Mouse (Mus musculus): ENCODE data around the gene Cep295nl. TPM values are rescaled to one million over a fixed set of nuclear protein-coding genes. Genes with fewer than 3 reads are reported as not detected.

Cep295nl gene
- polyA plus RNA-seq, 1 experiment from 2014 or later, result 0.40 TPM

DNA sequence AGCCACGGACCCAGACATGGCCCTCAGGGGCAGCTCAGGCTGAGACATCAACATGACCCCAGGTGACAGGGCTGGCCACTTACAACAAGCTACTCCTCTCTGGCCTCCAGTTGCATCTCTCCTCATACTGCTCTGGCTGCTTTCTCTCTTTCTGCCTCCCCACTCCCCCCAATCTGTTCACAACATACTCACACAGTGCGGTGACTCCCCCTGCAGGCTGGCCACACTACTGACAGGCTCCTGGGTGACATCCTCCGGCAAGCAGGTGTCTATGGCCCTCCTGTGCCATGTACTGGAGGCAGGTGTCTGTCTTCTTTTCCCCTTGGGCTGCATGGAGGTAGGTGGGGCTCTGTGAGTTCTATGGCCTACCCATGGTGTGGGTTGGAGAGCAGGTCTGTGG, 44.3 kb downstream of the Cep295nl start:
- WGBS, result 90% methylated on average over 3 of the region's 3 CpGs
- DNase-seq (ENCODE audit: low spot score, missing footprints) (no peak), ATAC-seq (ENCODE audit: low FRiP score) (no peak)
- Histone ChIP-seq H3K4me3 (ENCODE audit: low read depth, low read length) (no peak overlapping the region), H3K36me3 (ENCODE audit: control insufficient read depth, insufficient read depth, low read length) (no peaks in the 10 kb centered on the region), H3K9ac (ENCODE audit: low read length) (no peak overlapping the region), H3K4me2 (no peak overlapping the region), H3K9me3 (ENCODE audit: control insufficient read depth, low read length) (no peaks in the 10 kb centered on the region), H3K27me3 (ENCODE audit: control insufficient read depth, insufficient read depth, low read length) (no peaks in the 10 kb centered on the region), H3K27ac (ENCODE audit: low read depth, low read length) (no peak overlapping the region), H3K4me1 (ENCODE audit: control insufficient read depth, insufficient read depth, low read length) (no peaks in the 10 kb centered on the region)

DNA sequence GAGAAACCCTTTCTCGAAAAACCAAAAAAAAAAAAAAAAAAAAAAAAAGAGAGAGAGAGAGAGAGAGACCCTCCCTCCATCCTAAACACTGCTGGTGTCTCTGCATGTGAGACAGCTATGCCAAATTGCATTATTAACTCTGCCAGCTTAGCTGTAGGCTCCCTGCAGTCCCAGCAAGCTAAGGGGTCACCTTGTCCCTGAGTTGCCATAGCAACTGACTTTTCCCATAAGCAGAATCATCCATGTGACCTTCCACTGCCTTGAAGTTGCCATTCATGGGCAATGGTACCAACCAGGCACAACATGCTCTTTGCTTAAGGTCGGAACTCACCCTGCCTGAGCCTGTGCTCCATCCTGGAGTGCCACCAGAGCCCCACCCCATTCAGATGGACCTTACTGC, 47.3 kb downstream of the Cep295nl start:
- H3K27ac ChIP-seq (ENCODE audit: low read depth, low read length), result no peak overlapping the region
- peaks cover 9% of the 10 kb centered on the region for H3K4me1 ChIP-seq (ENCODE audit: control insufficient read depth, insufficient read depth, low read length)
- no peak overlapping the region for H3K4me3 ChIP-seq (ENCODE audit: low read depth, low read length)
- no peaks in the 10 kb centered on the region for H3K9me3 ChIP-seq (ENCODE audit: control insufficient read depth, low read length)
- no peak for DNase-seq (ENCODE audit: low spot score, missing footprints)
- no peak overlapping the region for H3K4me2 ChIP-seq
- no peak overlapping the region for H3K9ac ChIP-seq (ENCODE audit: low read length)
- WGBS, result 94% methylated on average over 2 of the region's 2 CpGs
- H3K36me3 ChIP-seq (ENCODE audit: control insufficient read depth, insufficient read depth, low read length), result no peaks in the 10 kb centered on the region
- no peaks in the 10 kb centered on the region for H3K27me3 ChIP-seq (ENCODE audit: control insufficient read depth, insufficient read depth, low read length)
- ATAC-seq (ENCODE audit: low FRiP score), result no peak

DNA sequence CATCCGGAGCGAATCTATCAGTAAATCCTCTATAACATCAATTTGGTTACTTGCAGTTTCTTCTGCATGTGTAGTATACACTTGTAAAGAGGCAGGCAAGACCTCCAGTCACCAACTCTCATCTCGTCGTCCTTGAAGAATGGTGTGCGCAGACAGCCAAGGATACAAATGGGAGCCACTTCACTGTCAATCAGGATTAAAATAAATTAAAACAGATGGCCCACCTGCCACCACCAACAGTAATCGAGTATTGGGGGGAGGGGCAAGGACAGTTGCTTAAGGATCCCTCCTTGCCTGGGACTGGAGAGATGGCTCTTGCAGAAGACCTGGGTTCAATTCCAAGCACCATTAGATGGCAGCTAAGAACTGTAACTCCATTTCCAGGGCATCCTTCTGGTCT, 49.6 kb downstream of the Cep295nl start:
- H3K9ac ChIP-seq (ENCODE audit: low read length), result no peak overlapping the region
- H3K27ac ChIP-seq (ENCODE audit: low read depth, low read length), result no peak overlapping the region
- no peak for DNase-seq (ENCODE audit: low spot score, missing footprints)
- H3K4me3 ChIP-seq (ENCODE audit: low read depth, low read length), result no peak overlapping the region
- no peak for ATAC-seq (ENCODE audit: low FRiP score)
- WGBS, result 69% methylated on average over 6 of the region's 6 CpGs
- no peak overlapping the region for H3K4me2 ChIP-seq
- peaks cover 17% of the 10 kb centered on the region for H3K4me1 ChIP-seq (ENCODE audit: control insufficient read depth, insufficient read depth, low read length)
- no peaks in the 10 kb centered on the region for H3K36me3 ChIP-seq (ENCODE audit: control insufficient read depth, insufficient read depth, low read length)
- no peaks in the 10 kb centered on the region for H3K27me3 ChIP-seq (ENCODE audit: control insufficient read depth, insufficient read depth, low read length)
- no peaks in the 10 kb centered on the region for H3K9me3 ChIP-seq (ENCODE audit: control insufficient read depth, low read length)

DNA sequence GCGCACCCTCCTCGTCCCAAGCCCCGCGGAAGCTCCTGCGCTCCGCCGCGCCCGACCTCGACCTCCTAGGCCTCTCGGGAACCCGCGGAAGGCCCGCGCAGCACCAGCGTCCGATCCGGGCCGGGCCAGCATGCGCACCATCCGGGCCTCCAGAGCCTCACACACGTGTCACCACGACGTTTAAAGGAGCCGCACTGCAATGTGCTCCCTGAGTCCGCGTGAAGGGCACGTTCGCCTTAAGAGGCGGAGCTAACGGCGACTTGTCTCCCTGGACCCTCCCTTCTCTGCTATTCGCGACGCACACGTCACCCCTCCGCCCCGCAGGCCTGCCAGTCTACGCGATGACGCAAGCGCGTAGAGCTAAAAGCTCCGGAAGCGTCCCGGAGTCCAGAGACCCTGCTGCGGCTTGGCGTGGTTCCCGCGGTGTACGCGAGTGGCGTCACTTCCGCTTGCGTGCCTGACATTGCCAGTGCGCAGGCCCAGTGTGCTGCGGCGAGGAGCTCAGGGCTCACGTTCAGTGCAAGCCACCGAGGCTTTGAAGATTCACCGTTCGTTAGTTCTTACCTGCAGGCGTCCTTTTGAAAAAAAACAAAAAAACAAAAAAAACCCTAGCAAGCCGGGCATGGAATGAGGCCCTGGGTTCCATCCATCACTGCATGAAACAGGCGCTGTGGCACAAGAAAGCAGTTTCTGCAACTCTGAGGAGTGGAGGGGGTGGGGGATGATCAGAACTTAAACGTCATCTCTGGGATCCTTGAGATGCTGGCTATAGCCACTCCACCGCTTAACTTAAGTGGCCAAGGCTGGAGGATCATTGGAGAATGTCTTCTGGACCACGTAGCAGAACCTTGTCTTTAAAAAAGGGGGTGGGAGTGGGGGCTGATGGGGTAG, 52.1 kb downstream of the Cep295nl start, which contains the start of gene Usp36:
TSS of gene Usp36 (minus strand) at position 246 of the 891 bp plus-strand sequence.
- H3K4me2 ChIP-seq, result peak within 1 kb of the TSS; percentile 94
- ATAC-seq (ENCODE audit: low FRiP score) (peak; percentile 98), DNase-seq (ENCODE audit: low spot score, missing footprints) (peak; percentile 99)
- peak within 1 kb of the TSS; percentile 76 for H3K9ac ChIP-seq (ENCODE audit: low read length)
- H3K27me3 ChIP-seq (ENCODE audit: control insufficient read depth, insufficient read depth, low read length), result no peaks in the 10 kb centered on the region
- H3K4me1 ChIP-seq (ENCODE audit: control insufficient read depth, insufficient read depth, low read length), result peaks cover 17% of the 10 kb centered on the region
- no peaks in the 10 kb centered on the region for H3K9me3 ChIP-seq (ENCODE audit: control insufficient read depth, low read length)
- peak within 1 kb of the TSS; percentile 73 for H3K27ac ChIP-seq (ENCODE audit: low read depth, low read length)
- H3K36me3 ChIP-seq (ENCODE audit: control insufficient read depth, insufficient read depth, low read length), result peaks cover 8% of the 10 kb centered on the region; the same call in 1 of the 2 replicates
- 1% methylated on average over 68 of the region's 68 CpGs for WGBS
- H3K4me3 ChIP-seq (ENCODE audit: low read depth, low read length), result peak within 1 kb of the TSS; percentile 66

DNA sequence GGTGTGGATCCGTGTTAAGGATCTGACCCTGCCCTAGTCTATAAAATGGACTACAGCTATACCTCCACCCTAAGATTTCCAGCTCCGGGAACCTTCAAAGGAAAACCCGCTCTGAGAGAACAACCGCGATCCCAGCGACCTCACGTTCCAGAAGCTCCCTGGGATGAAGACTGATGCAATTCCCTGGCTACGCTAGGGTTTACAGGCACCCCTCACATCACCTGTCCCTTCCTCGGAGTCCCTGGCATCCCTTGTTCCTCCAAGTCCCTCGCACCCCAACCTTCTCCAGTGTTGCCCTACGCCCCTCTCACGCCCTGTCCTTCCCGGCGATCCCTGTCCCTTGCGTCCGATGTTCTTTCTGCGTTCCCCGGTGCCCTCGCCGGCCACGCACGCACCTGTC, 52.7 kb downstream of the Cep295nl start:
- DNase-seq (ENCODE audit: low spot score, missing footprints) (no peak), ATAC-seq (ENCODE audit: low FRiP score) (peak; percentile 28)
- Histone ChIP-seq H3K4me2 (peak overlapping the region; percentile 94), H3K27me3 (ENCODE audit: control insufficient read depth, insufficient read depth, low read length) (no peaks in the 10 kb centered on the region), H3K9ac (ENCODE audit: low read length) (peak overlapping the region; percentile 76), H3K9me3 (ENCODE audit: control insufficient read depth, low read length) (no peaks in the 10 kb centered on the region), H3K27ac (ENCODE audit: low read depth, low read length) (no peak overlapping the region), H3K4me3 (ENCODE audit: low read depth, low read length) (peak overlapping the region; percentile 66), H3K36me3 (ENCODE audit: control insufficient read depth, insufficient read depth, low read length) (peaks cover 11% of the 10 kb centered on the region; the same call in 1 of the 2 replicates), H3K4me1 (ENCODE audit: control insufficient read depth, insufficient read depth, low read length) (peaks cover 17% of the 10 kb centered on the region)
- under 1% methylated on average over 22 of the region's 22 CpGs for WGBS

DNA sequence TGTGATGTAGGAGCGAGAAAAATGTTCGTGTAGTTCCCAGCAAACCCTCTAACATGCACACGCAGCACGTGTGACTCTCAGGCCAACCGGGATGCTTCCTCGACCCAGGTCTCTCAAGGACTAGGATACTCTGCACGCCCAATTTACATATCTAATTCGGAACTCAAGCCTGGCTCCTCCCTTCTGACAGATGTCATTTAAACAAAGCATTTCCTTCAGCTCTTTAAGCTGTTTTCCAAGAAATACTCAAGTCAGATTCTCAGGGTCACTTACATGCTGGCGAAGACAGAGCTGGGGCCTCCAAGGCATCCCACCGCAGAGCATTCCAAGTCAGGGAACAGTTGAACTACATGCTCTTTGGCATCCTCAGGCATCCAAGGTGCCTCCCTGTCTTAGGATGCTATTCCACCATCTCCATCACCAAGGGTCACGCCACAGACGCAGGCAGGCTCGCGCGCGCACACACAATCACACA, 53.2 kb downstream of the Cep295nl start:
- Histone ChIP-seq H3K4me3 (ENCODE audit: low read depth, low read length) (peak overlapping the region; percentile 66), H3K9ac (ENCODE audit: low read length) (peak overlapping the region; percentile 76), H3K27me3 (ENCODE audit: control insufficient read depth, insufficient read depth, low read length) (no peaks in the 10 kb centered on the region), H3K9me3 (ENCODE audit: control insufficient read depth, low read length) (no peaks in the 10 kb centered on the region), H3K27ac (ENCODE audit: low read depth, low read length) (no peak overlapping the region), H3K4me2 (peak overlapping the region; percentile 94), H3K4me1 (ENCODE audit: control insufficient read depth, insufficient read depth, low read length) (peaks cover 17% of the 10 kb centered on the region), H3K36me3 (ENCODE audit: control insufficient read depth, insufficient read depth, low read length) (peaks cover 15% of the 10 kb centered on the region; the same call in 1 of the 2 replicates)
- DNase-seq (ENCODE audit: low spot score, missing footprints) (peak; percentile 90), ATAC-seq (ENCODE audit: low FRiP score) (no peak)
- WGBS, result under 1% methylated on average over 16 of the region's 16 CpGs

DNA sequence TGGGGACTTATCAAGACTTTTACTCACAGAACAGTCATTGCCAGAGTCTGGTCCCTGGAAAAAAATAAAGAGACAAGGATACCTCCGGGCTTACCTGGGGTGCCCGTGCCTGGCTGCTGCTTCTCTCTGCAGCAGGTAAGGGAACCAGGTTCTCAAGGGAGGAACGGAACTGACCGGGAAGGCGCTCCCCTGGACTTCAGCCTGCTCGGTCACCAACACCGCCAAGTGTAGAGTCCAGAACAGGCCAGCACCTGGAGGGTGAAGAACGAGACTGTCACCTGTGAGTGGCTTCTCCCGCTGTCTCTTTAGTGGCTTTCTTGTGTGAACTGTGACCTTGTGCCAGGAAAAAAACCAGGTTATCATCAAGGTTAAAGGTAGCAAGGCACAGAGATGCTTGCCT, 54.7 kb downstream of the Cep295nl start:
- DNase-seq (ENCODE audit: low spot score, missing footprints) (no peak), ATAC-seq (ENCODE audit: low FRiP score) (no peak)
- Histone ChIP-seq H3K4me1 (ENCODE audit: control insufficient read depth, insufficient read depth, low read length) (peaks cover 16% of the 10 kb centered on the region), H3K4me2 (no peak overlapping the region), H3K9me3 (ENCODE audit: control insufficient read depth, low read length) (no peaks in the 10 kb centered on the region), H3K27ac (ENCODE audit: low read depth, low read length) (no peak overlapping the region), H3K4me3 (ENCODE audit: low read depth, low read length) (no peak overlapping the region), H3K9ac (ENCODE audit: low read length) (no peak overlapping the region), H3K27me3 (ENCODE audit: control insufficient read depth, insufficient read depth, low read length) (no peaks in the 10 kb centered on the region), H3K36me3 (ENCODE audit: control insufficient read depth, insufficient read depth, low read length) (peaks cover 19% of the 10 kb centered on the region)
- 96% methylated on average over 9 of the region's 9 CpGs for WGBS

DNA sequence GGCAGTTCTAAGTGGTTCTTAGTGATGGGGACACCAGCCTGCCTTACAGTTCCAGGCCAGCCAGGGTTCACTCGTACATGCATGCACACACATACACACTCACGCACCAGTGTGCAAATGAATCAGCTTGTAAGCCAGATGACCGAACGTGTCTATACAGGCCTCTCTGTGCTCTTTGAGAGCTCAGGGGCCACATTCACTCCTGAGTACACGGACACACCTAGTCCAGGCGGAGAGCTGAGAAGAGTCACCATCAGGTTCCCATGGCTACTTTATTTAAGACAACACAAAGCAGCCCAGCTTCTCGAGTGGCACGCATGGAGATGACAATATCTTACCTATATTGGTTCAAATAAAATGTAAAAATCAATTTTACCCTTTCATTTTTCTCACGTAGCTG, 55.9 kb downstream of the Cep295nl start:
- H3K4me2 ChIP-seq, result no peak overlapping the region
- H3K27me3 ChIP-seq (ENCODE audit: control insufficient read depth, insufficient read depth, low read length), result no peaks in the 10 kb centered on the region
- H3K4me1 ChIP-seq (ENCODE audit: control insufficient read depth, insufficient read depth, low read length), result peaks cover 14% of the 10 kb centered on the region
- H3K9me3 ChIP-seq (ENCODE audit: control insufficient read depth, low read length), result no peaks in the 10 kb centered on the region
- ATAC-seq (ENCODE audit: low FRiP score) (no peak), DNase-seq (ENCODE audit: low spot score, missing footprints) (no peak)
- no peak overlapping the region for H3K9ac ChIP-seq (ENCODE audit: low read length)
- 93% methylated on average over 9 of the region's 9 CpGs for WGBS
- H3K4me3 ChIP-seq (ENCODE audit: low read depth, low read length), result no peak overlapping the region
- no peak overlapping the region for H3K27ac ChIP-seq (ENCODE audit: low read depth, low read length)
- peaks cover 23% of the 10 kb centered on the region for H3K36me3 ChIP-seq (ENCODE audit: control insufficient read depth, insufficient read depth, low read length)

DNA sequence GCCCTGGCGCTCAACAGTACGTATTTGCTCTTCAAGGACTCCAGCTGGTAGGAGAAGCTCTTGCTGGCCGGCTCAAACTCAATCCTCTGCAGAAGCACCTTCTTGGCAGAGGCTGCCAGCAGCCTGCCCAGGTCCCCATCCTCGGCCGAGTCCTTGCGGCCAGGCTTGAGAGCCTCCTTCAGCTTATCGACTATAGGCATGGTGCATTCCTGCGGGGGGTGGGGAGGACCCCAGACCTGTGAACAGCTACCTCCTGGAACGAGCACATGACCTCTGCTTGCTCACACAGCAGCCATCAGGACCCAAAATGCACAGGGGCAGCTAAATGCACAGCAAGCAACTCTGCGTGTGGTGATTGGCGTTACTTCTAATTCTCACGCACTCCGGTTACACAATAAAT, 56.5 kb downstream of the Cep295nl start:
- H3K27me3 ChIP-seq (ENCODE audit: control insufficient read depth, insufficient read depth, low read length), result no peaks in the 10 kb centered on the region

More for the DNA sequence above, 56.5 kb downstream of the Cep295nl start:
- no peak overlapping the region for H3K4me3 ChIP-seq (ENCODE audit: low read depth, low read length)
- H3K36me3 ChIP-seq (ENCODE audit: control insufficient read depth, insufficient read depth, low read length), result peaks cover 23% of the 10 kb centered on the region
- no peaks in the 10 kb centered on the region for H3K9me3 ChIP-seq (ENCODE audit: control insufficient read depth, low read length)
- 93% methylated on average over 13 of the region's 13 CpGs for WGBS
- H3K4me1 ChIP-seq (ENCODE audit: control insufficient read depth, insufficient read depth, low read length), result peaks cover 11% of the 10 kb centered on the region
- H3K4me2 ChIP-seq, result no peak overlapping the region
- no peak overlapping the region for H3K27ac ChIP-seq (ENCODE audit: low read depth, low read length)
- ATAC-seq (ENCODE audit: low FRiP score) (no peak), DNase-seq (ENCODE audit: low spot score, missing footprints) (no peak)
- no peak overlapping the region for H3K9ac ChIP-seq (ENCODE audit: low read length)

Measured in midbrain, embryonic 11.5 days (tissue).